Mouse (Mus musculus) liver, adult (tissue): ENCODE measurements around the gene Trp53i13.

Experiments used
- GATA4 ChIP-seq: IDR thresholded peaks from 2 replicates; pipeline ENCODE4 v1.6.1; 2014; ENCODE audit warnings: mild to moderate bottlenecking, low read length; ENCODE audit not compliant: insufficient replicate concordance

Trp53i13 gene

DNA sequence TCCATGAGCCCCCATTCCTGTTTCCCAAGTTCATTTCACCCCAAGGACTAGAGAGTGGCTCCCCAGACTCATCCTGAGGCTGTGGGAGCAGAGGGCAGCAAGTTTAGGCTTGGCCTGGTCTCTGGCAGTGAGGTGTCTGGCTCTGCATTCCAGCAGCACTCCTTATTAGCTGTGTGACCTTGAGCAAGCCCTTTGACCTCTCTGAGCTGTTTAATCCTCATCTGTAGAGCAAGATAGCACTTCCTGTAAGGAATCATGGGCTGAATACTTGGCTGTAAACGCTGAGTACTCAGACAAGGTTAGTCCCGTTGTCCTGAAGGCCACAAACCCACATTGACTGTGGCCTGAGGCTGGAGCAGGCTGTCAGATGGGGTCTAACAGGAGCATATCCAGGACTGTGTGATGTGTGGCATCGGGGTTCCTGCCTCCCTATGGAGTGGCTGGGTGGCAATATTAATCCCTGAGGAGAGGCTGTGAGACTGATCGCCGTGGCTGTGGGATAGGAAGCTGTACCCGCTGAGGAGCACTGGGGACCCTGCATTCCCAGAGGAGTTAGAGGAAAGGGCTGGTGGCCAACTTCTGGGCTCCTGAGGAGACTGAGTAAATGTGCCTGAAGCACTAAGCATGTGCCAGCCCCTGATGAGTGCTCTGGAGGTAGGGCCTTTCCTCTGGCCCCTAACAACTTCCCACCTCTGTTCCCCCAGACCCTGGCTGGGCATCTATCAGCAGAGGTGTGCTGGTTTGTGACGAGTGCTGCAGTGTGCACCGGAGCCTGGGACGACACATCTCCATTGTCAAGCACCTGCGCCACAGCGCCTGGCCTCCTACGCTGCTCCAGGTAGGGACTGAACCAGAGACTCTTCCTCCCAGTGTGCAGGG lies 17.3 kb downstream of the Trp53i13 start:
- TF ChIP-seq GATA4, result no peak

DNA sequence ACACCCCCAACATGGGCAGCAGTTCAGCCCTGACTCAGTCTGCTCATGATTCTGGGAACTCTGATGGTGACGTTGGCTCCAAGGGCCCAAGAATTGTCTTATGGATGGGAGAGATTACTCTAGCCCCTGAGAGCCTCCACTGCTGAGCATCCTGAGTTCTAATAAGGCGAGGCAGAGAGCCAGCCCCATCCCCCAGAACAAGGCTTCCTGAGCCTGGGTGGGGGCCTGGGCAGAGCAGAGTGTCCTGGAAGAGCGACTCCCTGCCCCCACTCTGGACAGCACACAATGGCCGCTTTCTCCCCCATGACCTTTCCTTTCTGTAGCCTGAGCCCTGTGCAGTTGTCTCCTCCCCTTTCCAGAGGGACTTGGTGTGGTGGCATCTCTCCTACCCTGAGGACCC lies 17.9 kb downstream of the Trp53i13 start:
- no peak for TF ChIP-seq GATA4

DNA sequence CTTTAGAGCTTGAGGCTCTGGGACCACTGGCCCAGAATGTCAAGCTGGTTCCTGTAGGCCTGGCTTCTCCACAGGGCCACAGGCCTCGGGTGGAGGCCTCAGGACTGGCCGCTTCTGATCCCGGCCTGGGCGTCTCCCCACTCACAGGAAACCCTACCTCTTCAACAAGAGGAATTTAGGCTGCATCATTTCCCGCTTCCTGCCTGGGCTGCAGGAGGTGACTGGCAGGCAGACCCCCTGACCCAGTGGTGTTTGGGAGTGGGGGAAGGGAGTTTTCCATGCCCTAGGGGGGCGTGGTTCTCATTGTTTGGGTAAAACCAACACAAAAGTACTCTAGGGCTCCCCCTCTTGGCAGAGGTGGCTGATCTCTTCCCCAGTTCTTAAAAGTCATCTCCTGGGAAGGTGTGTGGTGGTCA lies 18.4 kb downstream of the Trp53i13 start:
- no peak; the same call in 1 of the 2 replicates for TF ChIP-seq GATA4

DNA sequence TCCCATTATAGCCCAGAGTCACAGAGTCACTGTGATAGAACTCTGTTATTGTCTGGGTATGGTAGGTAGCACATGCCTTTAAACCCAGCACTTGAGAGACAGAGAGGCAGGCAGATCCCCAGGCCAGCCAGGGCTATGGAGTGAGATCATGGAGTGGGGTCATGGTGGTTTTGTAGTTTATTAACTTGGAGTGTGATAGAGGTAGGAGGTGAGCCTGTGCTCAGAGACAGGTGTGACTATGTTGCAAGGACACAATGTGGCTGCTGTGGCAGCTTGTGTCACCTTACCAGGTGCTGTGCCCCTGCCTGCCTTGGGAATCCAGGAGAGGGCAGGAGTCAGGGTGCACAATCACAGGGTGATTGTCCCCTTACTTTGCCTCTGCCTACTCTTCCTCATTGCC lies 20.3 kb downstream of the Trp53i13 start:
- TF ChIP-seq GATA4, result no peak

DNA sequence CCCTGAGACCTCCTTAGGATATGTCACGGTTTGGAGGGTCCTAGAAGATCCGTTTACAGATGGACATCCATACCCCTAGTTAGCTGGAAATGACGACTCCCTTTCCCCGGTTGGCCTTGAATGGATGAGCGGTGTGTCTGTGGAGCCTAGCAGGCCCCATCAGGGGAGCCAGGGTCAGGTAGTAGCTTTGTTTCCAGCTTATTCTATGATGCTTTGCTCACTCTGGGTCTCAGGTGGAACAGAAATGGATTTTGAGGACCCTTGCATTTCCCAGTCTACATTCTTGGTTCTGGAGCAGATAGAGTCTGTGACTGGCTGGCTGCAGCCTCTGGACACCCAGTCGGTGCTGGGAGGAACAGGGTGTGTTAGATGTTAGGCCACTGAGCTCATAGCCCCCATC lies 21.0 kb downstream of the Trp53i13 start:
- no peak for TF ChIP-seq GATA4

DNA sequence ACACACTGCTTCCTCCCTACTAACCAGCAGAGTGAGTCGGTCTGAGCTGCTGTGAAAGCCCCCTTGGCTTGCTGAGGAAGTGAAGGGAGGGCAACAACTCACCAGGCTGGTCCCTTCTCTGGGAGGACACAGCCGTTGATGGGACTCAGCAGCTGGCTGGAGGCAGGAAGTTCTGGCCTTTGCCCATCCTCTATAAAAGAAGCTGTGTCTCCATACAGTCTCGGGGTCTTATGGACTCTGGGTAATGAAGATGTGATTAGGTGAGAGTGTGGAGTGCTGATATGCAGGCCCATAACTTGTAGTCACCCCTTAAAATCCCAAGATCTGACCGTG lies 21.5 kb downstream of the Trp53i13 start:
- TF ChIP-seq GATA4, result no peak

DNA sequence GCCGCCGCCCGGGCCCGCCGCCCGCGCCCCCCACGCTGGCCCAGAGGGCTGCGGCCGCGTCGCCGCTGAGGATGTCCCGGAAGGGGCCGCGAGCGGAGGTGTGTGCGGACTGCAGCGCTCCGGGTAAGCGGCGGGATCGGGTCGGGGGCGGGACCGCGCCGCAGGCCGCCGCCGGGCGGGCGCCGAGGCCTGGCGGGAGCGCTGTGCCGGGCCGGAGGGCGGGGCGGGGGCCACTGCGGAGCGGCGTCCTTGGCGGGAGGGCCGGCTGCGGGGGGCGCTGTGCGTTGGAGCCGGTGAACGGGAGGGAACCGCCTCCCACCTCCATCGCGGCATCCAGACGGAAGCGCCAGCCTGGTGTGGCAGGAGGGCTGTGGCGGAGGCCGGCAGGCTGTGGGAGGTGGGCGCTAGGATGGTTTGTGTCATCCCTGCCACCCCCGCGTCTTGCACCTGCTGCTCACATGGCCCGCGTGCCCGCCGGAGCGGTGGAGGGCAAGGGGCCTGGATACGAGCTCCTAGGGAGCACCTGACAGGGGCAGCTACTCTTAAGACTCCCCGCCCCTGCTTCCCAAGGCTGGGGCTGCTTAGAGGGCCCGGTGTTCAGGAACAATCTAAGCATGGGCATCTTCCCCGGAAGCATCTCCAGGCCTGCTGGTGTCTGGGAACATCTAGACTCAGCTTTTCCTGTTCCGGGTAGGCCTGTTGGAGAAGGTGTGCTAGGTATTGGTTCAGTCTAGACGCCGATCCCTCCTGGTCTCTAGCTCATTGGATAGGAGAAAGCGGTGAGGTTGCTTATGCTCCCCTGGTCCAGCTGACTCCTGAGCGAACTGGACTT lies 22.1 kb downstream of the Trp53i13 start, which contains the start of gene Git1:
Gene Git1 (plus strand): TSS at position 51 of the 832 bp plus-strand sequence.
- no peak for TF ChIP-seq GATA4

DNA sequence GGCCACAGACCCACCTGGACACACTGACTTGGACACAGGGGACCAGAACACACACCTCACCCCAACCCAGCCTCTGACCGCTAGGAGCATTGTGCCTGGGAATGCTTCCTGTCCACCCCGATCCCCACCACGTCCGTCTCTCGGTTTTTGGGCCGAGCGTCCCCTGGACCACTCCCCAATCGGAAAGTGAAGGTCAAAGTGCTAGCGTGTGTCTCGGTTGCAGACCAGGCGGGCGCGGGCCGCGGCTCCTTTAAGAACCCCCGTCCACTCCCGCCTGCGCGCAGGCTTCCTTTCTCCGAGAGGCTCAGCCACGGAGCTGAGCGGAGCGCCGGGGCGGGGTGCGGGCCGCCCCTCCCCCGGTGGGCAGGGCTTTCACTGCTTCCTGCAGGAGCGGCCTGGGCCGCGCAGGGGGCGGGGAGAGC lies 22.9 kb downstream of the Trp53i13 start:
- TF ChIP-seq GATA4, result no peak

DNA sequence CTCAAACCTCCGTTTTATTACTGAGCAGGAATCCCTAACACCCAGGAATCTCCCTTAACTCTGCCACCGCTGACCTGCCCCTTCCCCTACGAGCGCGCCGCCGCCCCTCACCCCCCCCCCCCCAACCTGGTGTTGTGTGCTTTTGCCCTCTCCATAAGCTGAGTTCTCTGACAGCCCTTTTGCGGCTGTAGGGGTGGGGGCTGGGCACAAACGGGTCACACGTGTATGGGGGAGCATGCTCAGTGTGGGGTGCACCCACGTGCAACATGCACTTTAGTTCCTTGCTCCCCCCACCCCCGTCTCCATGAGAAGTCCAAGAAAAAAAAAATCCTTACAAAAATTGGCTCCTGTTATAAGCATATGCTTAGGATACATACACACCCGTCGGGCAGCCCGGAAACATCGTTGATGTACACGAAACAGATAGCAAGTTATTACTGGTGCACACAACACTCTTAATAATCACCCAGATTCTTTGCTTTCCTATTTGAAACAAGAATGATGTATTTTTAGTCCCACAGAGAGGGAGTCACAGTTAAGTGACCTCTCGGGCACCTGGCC lies 23.4 kb downstream of the Trp53i13 start:
- no peak for TF ChIP-seq GATA4

DNA sequence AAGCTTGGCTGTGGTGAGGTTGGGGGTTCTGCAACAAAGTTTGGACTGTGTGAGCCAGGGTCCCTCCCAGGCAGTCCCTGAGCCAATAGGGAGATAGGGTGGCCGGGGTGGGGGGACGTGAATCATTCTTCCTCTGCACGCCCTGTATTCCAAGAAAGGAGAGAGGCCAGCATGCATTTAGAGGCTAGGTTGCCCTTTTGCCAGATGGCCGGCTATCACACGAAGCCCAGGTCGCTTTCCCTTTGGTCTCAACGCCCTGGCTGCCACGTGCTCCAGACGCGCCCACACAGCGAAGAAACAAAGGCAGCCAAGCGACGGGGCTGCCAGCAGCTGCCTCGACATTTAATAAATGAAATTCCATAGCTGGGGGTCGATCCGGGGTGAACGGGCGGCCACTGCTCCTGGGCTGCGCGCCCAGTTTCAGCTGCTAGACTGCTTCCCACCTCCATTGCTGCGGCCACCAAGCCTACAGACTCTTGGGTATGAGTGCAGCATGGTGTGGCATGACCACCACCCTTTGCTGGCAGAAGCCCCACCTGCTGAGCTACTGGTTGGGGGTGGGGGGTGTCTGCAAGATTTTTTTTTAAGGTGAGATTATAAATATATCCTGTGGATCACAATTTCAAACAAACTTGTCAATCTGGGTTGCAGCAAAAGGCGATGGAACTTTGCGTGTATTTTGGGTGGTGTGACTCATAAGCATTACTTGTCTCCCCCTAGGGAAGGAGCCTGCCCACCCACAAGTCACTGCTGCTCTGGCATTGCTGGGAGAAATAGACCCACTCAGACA lies 24.1 kb downstream of the Trp53i13 start:
- no peak for TF ChIP-seq GATA4

DNA sequence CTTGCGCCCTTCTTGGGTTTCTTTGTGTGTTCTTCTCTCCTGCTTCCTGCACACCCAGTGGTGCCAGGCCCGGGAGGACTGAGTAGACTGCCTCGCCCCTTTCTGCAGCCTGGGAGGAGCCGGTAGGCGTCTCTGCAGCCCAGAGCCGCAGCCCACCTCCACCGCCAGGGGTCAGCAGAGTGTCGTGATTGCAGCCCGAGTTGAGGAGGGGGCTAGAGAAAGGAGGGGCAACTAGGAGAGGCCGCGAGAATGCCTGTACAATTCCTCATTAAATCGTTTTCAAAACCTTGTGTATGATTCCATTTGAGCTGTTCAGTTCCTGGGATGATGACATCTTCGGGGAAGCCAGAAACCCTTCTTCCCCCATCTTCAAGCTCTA lies 24.7 kb downstream of the Trp53i13 start:
- TF ChIP-seq GATA4, result no peak

DNA sequence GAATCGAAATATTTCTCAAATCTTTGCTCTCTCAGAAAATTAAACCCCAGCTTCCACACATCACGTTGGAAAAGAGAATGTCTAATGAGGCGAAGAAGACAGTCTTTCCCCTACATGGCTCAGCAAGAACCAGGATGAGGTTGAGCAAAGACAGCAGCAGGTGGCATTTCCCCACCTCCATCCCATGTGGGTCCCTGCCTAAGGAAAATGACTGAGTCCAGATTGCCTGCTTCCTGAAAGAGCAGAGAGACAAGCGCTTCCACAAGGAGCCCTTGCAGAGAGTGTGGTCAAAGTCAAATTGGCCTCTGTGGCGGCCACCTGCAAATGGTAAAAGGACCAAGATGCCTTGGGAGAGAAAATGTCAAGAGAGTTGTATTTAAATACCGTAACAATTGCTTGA lies 25.3 kb downstream of the Trp53i13 start:
- no peak for TF ChIP-seq GATA4

DNA sequence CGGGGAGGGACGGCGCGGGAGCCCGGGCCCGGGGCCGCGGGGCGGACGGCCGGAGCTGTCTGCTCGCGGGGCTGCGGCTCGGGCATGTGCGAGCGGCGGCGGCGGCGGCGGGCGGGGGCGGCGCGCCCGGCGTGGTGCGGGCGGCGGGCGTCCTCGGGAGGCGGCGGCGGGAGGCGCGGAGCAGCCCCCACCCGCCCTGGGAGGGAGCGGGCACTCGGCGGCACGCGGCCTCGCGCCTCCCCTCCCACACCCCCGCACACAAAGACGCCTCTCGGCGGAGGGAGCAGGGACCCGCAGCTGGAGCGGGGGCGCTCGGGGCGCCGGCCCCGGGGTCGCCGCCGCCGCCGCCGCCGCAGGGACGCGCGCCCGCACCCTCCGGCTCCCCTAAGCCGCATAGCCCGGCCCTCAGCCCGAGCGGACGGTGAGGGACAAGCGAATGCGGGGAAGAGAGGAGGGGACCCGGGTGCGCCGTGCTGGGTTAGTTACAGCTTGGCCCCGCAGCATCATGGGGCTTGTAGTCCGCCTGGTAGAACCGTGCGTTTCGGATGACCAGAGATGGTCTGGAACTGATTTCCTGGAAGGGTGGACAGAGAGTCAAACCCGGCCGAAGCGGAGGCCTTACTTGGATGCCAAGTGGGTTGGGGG lies 26.1 kb downstream of the Trp53i13 start, which contains the start of gene Ankrd13b:
Gene Ankrd13b (minus strand): TSS at position 88 of the 645 bp plus-strand sequence.
- TF ChIP-seq GATA4, result no peak

DNA sequence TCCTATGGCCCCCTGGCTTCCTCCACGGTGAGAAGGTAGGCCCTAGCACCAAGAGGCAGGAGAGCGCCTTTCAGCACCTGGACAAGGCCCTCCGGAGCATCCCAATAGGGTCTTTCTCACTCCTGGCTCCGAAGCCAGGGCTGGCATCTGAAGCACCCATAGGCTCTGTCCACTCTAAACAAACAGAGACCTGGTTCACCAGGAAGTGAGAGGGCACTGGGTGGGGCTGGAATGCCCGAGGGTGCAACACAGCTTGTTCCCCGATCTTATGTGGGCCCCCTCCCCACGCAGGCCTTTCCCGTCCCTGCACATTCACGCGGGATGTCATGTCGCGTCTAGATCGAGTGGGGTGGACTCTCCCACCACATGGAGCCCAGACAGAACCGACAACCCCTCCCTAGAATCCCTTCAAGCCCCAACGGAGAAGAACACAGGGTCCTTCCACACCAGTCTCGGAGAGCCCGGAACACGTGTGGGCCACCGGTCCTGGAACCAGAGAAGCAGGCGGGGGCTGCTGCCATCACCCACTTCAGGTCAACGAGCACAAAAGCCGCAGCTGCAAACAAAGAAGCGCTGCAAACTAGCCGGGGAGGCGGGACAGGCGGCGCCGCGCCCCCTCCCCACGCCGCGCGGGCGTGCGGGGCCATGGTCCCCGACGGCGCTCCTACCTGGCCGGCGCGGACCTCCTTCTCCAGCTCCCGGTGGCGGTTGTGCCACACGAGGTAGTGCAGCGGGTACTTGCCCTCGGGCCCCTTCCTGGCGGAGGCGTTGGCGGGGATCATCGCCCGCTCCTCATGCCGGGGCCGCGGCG lies 26.8 kb downstream of the Trp53i13 start:
- no peak for TF ChIP-seq GATA4
